Comparison of ENCODE assay signal across 8 mouse cellular contexts in genomic region chr10:122047727-122048365, GRCm38 (mm10). TPM values are rescaled to one million over a fixed set of nuclear protein-coding genes. Genes with fewer than 3 reads are reported as not detected.
DNase-seq lines count a peak whose midpoint lies in the region; ATAC-seq and TF ChIP-seq lines count a peak whose summit lies in the region.

No protein-coding gene starts in this region.

- H3K4me1 ChIP-seq in E14TG2a.4 (replicated peaks; ENCODE audit: low read depth, low read length), result peaks cover 24% of the 10 kb centered on the region
- peaks cover 7% of the 10 kb centered on the region; the same call in 1 of the 2 replicates for H3K4me1 ChIP-seq in forebrain, embryonic 14.5 days (ENCODE audit: control insufficient read depth, insufficient read depth, low read length)
- H3K4me1 ChIP-seq in heart, postnatal 0 days (ENCODE audit: control insufficient read depth, insufficient read depth), result no peaks in the 10 kb centered on the region
- no peaks in the 10 kb centered on the region; the same call in 1 of the 2 replicates for H3K4me1 ChIP-seq in liver, embryonic 15.5 days (replicated peaks)
- no peaks in the 10 kb centered on the region for H3K4me1 ChIP-seq in stomach, embryonic 14.5 days (ENCODE audit: control insufficient read depth, insufficient read depth, low read length)

- 16% methylated on average over 30 of the region's 44 CpGs for WGBS in forebrain, embryonic 14.5 days
- WGBS in heart, postnatal 0 days, result 23% methylated on average over 21 of the region's 44 CpGs
- 9% methylated on average over 43 of the region's 44 CpGs for WGBS in liver, embryonic 15.5 days (ENCODE audit: insufficient replicate concordance)
- 12% methylated on average over 43 of the region's 44 CpGs for WGBS in stomach, embryonic 14.5 days

- H3K27me3 ChIP-seq in E14TG2a.4 (ENCODE audit: insufficient read depth, low read length), result peaks cover 13% of the 10 kb centered on the region
- no peaks in the 10 kb centered on the region for H3K27me3 ChIP-seq in forebrain, embryonic 14.5 days (replicated peaks; ENCODE audit: control insufficient read depth, insufficient read depth, low read length)
- peaks cover 24% of the 10 kb centered on the region; the same call in 1 of the 2 replicates for H3K27me3 ChIP-seq in heart, postnatal 0 days (ENCODE audit: control insufficient read depth, insufficient read depth, low read length)
- H3K27me3 ChIP-seq in liver, embryonic 15.5 days, result peaks cover 37% of the 10 kb centered on the region
- H3K27me3 ChIP-seq in stomach, embryonic 14.5 days (ENCODE audit: control insufficient read depth, insufficient read depth, low read length), result no peaks in the 10 kb centered on the region

- peak overlapping the region; percentile 75 for H3K4me2 ChIP-seq in forebrain, embryonic 14.5 days (ENCODE audit: low read length)
- H3K4me2 ChIP-seq in heart, postnatal 0 days (ENCODE audit: low read depth, low read length), result peak overlapping the region; percentile 69
- peak overlapping the region; percentile 69 for H3K4me2 ChIP-seq in liver, embryonic 15.5 days
- H3K4me2 ChIP-seq in stomach, embryonic 14.5 days (replicated peaks; ENCODE audit: low read depth, low read length), result peak overlapping the region; percentile 71

- H3K4me3 ChIP-seq in E14TG2a.4 (replicated peaks; ENCODE audit: low read length), result peak overlapping the region; percentile 88
- peak overlapping the region; percentile 80 for H3K4me3 ChIP-seq in forebrain, embryonic 14.5 days (ENCODE audit: low read depth, low read length)
- H3K4me3 ChIP-seq in heart, postnatal 0 days (ENCODE audit: low read depth, low read length), result peak overlapping the region; percentile 71
- peak overlapping the region; percentile 62 for H3K4me3 ChIP-seq in liver, embryonic 15.5 days (replicated peaks)
- H3K4me3 ChIP-seq in stomach, embryonic 14.5 days (ENCODE audit: low read depth, low read length), result peak overlapping the region; percentile 73

- H3K9me3 ChIP-seq in E14TG2a.4 (ENCODE audit: low read length), result 0 out of 2 replicates have a peak, but pooled peaks cover 8% of the 10 kb centered on the region
- no peaks in the 10 kb centered on the region for H3K9me3 ChIP-seq in forebrain, embryonic 14.5 days (replicated peaks; ENCODE audit: control insufficient read depth, low read length)
- H3K9me3 ChIP-seq in heart, postnatal 0 days (replicated peaks; ENCODE audit: control insufficient read depth, low read length), result no peaks in the 10 kb centered on the region
- H3K9me3 ChIP-seq in liver, embryonic 15.5 days (replicated peaks), result no peaks in the 10 kb centered on the region
- H3K9me3 ChIP-seq in stomach, embryonic 14.5 days (ENCODE audit: control insufficient read depth, low read depth, low read length), result no peaks in the 10 kb centered on the region

- peak overlapping the region; percentile 91 for H3K27ac ChIP-seq in forebrain, embryonic 14.5 days (ENCODE audit: low read depth, low read length)
- peak overlapping the region; percentile 69 for H3K27ac ChIP-seq in heart, postnatal 0 days (ENCODE audit: low read depth)
- no peak overlapping the region for H3K27ac ChIP-seq in liver, embryonic 15.5 days (replicated peaks)
- peak overlapping the region; percentile 85 for H3K27ac ChIP-seq in stomach, embryonic 14.5 days (ENCODE audit: low read length)

- peak overlapping the region; percentile 92 for H3K9ac ChIP-seq in forebrain, embryonic 14.5 days (ENCODE audit: low read length)
- H3K9ac ChIP-seq in heart, postnatal 0 days (replicated peaks; ENCODE audit: low read depth, low read length), result peak overlapping the region; percentile 68
- peak overlapping the region; percentile 45; the same call in 1 of the 2 replicates for H3K9ac ChIP-seq in liver, embryonic 15.5 days
- H3K9ac ChIP-seq in stomach, embryonic 14.5 days (replicated peaks; ENCODE audit: low read depth, low read length), result peak overlapping the region; percentile 87

- DNase-seq in cerebellum, adult 11 months, result peak; percentile 35
- peak; percentile 83 for DNase-seq in forebrain, embryonic 14.5 days (ENCODE audit: low spot score)
- peak; percentile 65 for DNase-seq in heart, postnatal 0 days (ENCODE audit: low spot score)
- DNase-seq in kidney, postnatal 25 days, result peak; percentile 82
- peak; percentile 93 for DNase-seq in neural tube, embryonic 10.5 days (ENCODE audit: extremely low spot score, low spot score)

- no peaks in the 10 kb centered on the region for H3K36me3 ChIP-seq in E14TG2a.4 (ENCODE audit: insufficient read depth, low read length)
- H3K36me3 ChIP-seq in forebrain, embryonic 14.5 days (ENCODE audit: control insufficient read depth, insufficient read depth, low read length), result no peaks in the 10 kb centered on the region
- H3K36me3 ChIP-seq in heart, postnatal 0 days (replicated peaks; ENCODE audit: control insufficient read depth, insufficient read depth, low read length), result no peaks in the 10 kb centered on the region
- no peaks in the 10 kb centered on the region for H3K36me3 ChIP-seq in liver, embryonic 15.5 days (replicated peaks)
- no peaks in the 10 kb centered on the region for H3K36me3 ChIP-seq in stomach, embryonic 14.5 days (ENCODE audit: control insufficient read depth, insufficient read depth, low read length)

- TF ChIP-seq EP300 in heart, postnatal 0 days (IDR thresholded peaks at IDR 0.05; ENCODE audit: low read depth), result no peak

- TF ChIP-seq CTCF in E14TG2a.4 (conservative IDR thresholded peaks at IDR 0.05; ENCODE audit: low read length), result 0 out of 2 replicates have a peak, but pooled peaks have one; percentile 3
- TF ChIP-seq CTCF in heart, postnatal 0 days (IDR thresholded peaks at IDR 0.05; ENCODE audit: low read depth), result peak; percentile 78

- ATAC-seq in forebrain, embryonic 14.5 days, result peak; percentile 85
- peak; percentile 66 for ATAC-seq in heart, postnatal 0 days (ENCODE audit: insufficient read depth, low read depth)
- peak; percentile 60 for ATAC-seq in liver, embryonic 15.5 days (ENCODE audit: insufficient read depth)
- ATAC-seq in stomach, embryonic 14.5 days (ENCODE audit: insufficient number of reproducible peaks, insufficient read depth, low FRiP score, low read depth), result peak; percentile 80

RNA-seq across cellular contexts. Expression of gene Srgap1, which starts 0.7 kb away (rescaled TPM):
- 15.3 and 23.8 TPM in 2 replicates for polyA plus RNA-seq in forebrain, embryonic 14.5 days (2014; fragmentation: Nextera tagmentation; extraction: Ambion mirVana)
- 3.4 and 4.0 TPM in 2 replicates for total RNA-seq in heart, postnatal 0 days (2014; rRNA removed; ENCODE audit: low replicate concordance)
- polyA plus RNA-seq in heart, postnatal 0 days (2015; fragmentation: Nextera tagmentation; extraction: Ambion mirVana), result 4.9 and 5.0 TPM in 2 replicates
- 0.98 and 1.3 TPM in 2 replicates for polyA plus RNA-seq in liver, embryonic 15.5 days (2015; fragmentation: Nextera tagmentation; extraction: Ambion mirVana)
- polyA plus RNA-seq in stomach, embryonic 14.5 days (2014; fragmentation: Nextera tagmentation; extraction: Ambion mirVana), result 15.5 and 15.6 TPM in 2 replicates

RNA-seq across cellular contexts. Expression of gene Rxylt1, which starts 49.3 kb away (rescaled TPM):
- 30.6 and 34.6 TPM in 2 replicates for polyA plus RNA-seq in forebrain, embryonic 14.5 days (2014; fragmentation: Nextera tagmentation; extraction: Ambion mirVana)
- 13.2 and 30.0 TPM in 2 replicates for total RNA-seq in heart, postnatal 0 days (2014; rRNA removed; ENCODE audit: low replicate concordance)
- 48.7 and 48.9 TPM in 2 replicates for polyA plus RNA-seq in heart, postnatal 0 days (2015; fragmentation: Nextera tagmentation; extraction: Ambion mirVana)
- 10.2 and 11.0 TPM in 2 replicates for polyA plus RNA-seq in liver, embryonic 15.5 days (2015; fragmentation: Nextera tagmentation; extraction: Ambion mirVana)
- polyA plus RNA-seq in stomach, embryonic 14.5 days (2014; fragmentation: Nextera tagmentation; extraction: Ambion mirVana), result 60.3 and 64.2 TPM in 2 replicates

Comparison
In these comparisons a context has a peak if more than half of its experiments do, and no peak if none do; other contexts are left out.
1. DNase-seq: peak in every context shown above with its lines; median percentile 93 in neural tube, embryonic 10.5 days; 83 in forebrain, embryonic 14.5 days; 82 in kidney, postnatal 25 days; 65 in heart, postnatal 0 days; 35 in cerebellum, adult 11 months.